20 mouse cellular contexts compared by ENCODE assay signal in the genomic region with DNA sequence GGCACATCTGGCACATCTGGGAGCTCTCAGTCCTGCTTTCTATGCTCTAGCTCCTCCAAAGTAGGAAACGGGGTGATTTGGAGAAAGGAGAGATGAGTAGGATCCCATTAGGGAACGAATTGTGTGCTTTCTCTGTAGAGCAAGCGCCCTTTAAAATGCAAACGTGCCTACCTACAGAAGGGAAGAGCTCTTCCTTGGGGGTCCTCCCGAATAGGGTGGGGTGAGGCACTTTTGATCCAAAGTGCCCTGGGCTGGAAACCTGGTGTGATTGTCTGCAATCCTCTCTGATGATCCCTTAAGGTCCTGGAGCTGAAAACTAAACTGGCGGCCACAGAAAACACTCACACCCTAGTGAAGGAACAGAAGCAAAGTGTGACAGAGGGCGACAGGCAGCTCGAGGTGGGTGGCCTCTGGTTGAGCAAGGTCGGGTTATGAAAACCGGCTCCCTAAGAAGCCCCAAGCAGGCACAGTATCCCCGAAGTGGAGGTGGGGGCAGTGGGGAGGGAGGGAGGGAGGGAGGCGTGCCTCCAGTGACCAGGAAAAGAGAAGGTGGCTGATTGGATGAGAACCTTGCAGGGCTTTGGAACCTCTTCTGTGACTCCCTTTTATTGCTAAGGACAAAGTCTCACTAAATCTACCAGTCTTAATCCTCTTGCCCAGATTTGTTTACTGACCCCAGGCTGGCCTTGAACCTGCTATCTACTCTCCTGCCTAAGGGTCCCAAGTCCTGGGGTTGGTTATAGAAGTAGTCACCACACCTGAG.
DNase-seq lines count a peak whose midpoint lies in the region; ATAC-seq lines count a peak whose summit lies in the region.
"Had no signal": no experiment of that assay in that cellular context is flagged by ENCODE, and none has a peak within 500 bp of the region (broad histone marks: within the 10 kb centered on the region; RNA-seq: fewer than 3 reads in every experiment).

No protein-coding gene starts in this region.

- WGBS in lung, embryonic 15.5 days, result 22% methylated on average over 12 of the region's 12 CpGs

- H3K4me1 ChIP-seq in lung, embryonic 15.5 days, result peaks cover 13% of the 10 kb centered on the region; the same call in 1 of the 2 replicates
- H3K4me1 ChIP-seq: limb, embryonic 10.5 days had no signal

- peak overlapping the region; percentile 86 for H3K27ac ChIP-seq in lung, embryonic 15.5 days
- H3K27ac ChIP-seq: forebrain, embryonic 12.5 days; layer of hippocampus, adult 2 months; limb, embryonic 10.5 days; midbrain, embryonic 13.5 days had no signal

- DNase-seq in lung, postnatal 10 days, result no peak
- DNase-seq in ZHBTc4 (ENCODE audit: low read depth, low spot score), result peak; percentile 78
- DNase-seq in lung, postnatal 36 days, result peak; percentile 32
- no peak for DNase-seq in layer of hippocampus, adult 11-12 months (ENCODE audit: low spot score)
- DNase-seq in right cerebral cortex, postnatal 10 days (ENCODE audit: low spot score in 2 of 2), result no peak
- DNase-seq: B cell, adult 2 months; cerebellum, postnatal 10 days; gastrocnemius, postnatal 14 days; kidney, adult 9 months; thymus, postnatal 4 days had no signal

- H3K27me3 ChIP-seq in lung, embryonic 15.5 days, result no peaks in the 10 kb centered on the region
- H3K27me3 ChIP-seq: forebrain, embryonic 12.5 days had no signal

- H3K9ac ChIP-seq in lung, embryonic 15.5 days, result no peak overlapping the region
- H3K9ac ChIP-seq: forebrain, embryonic 12.5 days; midbrain, embryonic 13.5 days had no signal

- ATAC-seq in lung, embryonic 15.5 days (ENCODE audit: borderline replicate concordance, extremely low read depth, low FRiP score, low TSS enrichment), result 0 out of 2 replicates have a peak, but pooled peaks have one; percentile 25
- ATAC-seq in activated CD4-positive, CD25-positive, alpha-beta regulatory T cell, adult 4 months, result no peak
- ATAC-seq: hindbrain, embryonic 16.5 days; midbrain, embryonic 13.5 days had no signal

- peak overlapping the region; percentile 13; the same call in 1 of the 2 replicates for H3K4me2 ChIP-seq in lung, embryonic 15.5 days
- H3K4me2 ChIP-seq: forebrain, embryonic 12.5 days; heart, embryonic 11.5 days; liver, embryonic 11.5 days; midbrain, embryonic 13.5 days had no signal

- no peaks in the 10 kb centered on the region for H3K36me3 ChIP-seq in lung, embryonic 15.5 days
- H3K36me3 ChIP-seq: forebrain, embryonic 12.5 days; G1E; limb, embryonic 10.5 days; midbrain, embryonic 13.5 days had no signal

- 0 out of 2 replicates have a peak overlapping the region, but pooled peaks have one; percentile 4 for H3K4me3 ChIP-seq in lung, embryonic 15.5 days
- H3K4me3 ChIP-seq: forebrain, embryonic 12.5 days; layer of hippocampus, adult 2 months; limb, embryonic 10.5 days; midbrain, embryonic 13.5 days had no signal

- H3K9me3 ChIP-seq in lung, embryonic 15.5 days, result no peaks in the 10 kb centered on the region
- H3K9me3 ChIP-seq: forebrain, embryonic 12.5 days; G1E; limb, embryonic 10.5 days; midbrain, embryonic 13.5 days had no signal

Comparison
In these comparisons a context has a peak if more than half of its experiments do, and no peak if none do; other contexts are left out.
1. DNase-seq: peak in ZHBTc4 (single experiment) and lung, postnatal 36 days (single experiment); none in lung, postnatal 10 days (single experiment), layer of hippocampus, adult 11-12 months (single experiment) and right cerebral cortex, postnatal 10 days (0 of 2).